Mouse (Mus musculus): Measurements from ENCODE around the gene Papln.

The Papln gene

DNA sequence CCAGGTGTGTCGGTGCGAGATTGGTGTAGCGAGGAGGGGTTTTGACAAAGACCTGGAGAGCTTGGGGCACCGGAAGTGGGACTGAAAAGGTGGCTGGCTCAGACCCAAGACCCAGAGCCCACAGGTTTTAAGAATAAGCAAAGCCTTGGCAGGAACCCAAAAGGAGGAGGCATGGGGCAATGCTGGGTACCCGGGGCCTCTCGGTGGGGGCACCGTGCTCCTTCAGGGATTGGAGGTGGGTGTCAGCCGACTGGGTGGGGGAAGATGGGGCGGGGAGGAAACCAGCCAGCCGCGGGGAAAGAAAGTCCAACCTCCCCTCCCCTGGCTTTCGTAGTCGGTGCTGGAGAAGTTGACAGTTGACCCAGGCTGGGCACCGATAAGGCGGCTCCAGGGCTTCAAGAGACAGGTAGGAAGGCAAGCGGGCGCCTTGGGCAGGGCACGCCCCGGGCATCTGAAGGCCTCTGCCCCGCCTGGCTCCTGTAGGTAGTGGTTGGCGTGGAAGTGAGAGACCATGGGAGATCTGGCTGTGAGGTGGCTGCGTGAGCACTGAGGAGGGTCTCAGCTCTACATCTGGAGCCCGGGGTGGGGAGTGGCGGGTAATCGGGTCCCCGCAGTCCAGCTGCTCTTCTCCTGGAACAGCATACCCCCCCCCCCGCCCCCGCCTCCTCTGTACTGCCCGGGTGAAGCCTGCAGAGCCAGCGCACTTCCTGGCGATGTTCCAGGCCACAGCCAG lies at the start of gene Papln:
Gene Papln (plus strand): TSS at position 324 of the 733 bp plus-strand sequence.
- DNase-seq (ENCODE audit: low spot score in 2 of 2): peak; percentile 48 to 57

GRCm38 (mm10) chr12:83713749-83714148 lies 49.7 kb upstream of the Papln start:
- peak; percentile 62 to 71 for DNase-seq (ENCODE audit: low spot score in 2 of 2)

GRCm38 (mm10) chr12:83716416-83717184 lies 46.8 kb upstream of the Papln start:
- DNase-seq (ENCODE audit: low spot score in 2 of 2): peak in 1 of 2 experiments; percentile 41

DNA sequence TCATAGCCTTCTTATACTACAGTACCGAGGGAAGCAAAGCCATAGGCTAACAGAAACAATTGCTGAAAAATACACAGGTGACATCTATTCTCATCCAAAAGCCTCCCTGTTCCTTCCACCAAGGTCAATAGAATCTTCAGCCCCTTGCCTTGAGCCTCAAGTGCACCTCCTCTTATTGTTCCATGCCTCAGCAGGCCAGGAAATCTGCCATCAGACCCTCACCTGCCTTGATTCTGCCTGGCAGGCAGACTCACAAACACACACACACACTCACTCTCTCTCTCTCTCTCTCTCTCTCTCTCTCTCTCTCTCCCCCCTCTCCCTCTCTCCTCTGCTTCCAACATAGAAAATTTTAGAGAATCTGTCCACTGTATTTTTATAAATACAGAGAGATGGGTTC lies 44.0 kb upstream of the Papln start:
- no peak for DNase-seq (ENCODE audit: low spot score in 2 of 2)

DNA sequence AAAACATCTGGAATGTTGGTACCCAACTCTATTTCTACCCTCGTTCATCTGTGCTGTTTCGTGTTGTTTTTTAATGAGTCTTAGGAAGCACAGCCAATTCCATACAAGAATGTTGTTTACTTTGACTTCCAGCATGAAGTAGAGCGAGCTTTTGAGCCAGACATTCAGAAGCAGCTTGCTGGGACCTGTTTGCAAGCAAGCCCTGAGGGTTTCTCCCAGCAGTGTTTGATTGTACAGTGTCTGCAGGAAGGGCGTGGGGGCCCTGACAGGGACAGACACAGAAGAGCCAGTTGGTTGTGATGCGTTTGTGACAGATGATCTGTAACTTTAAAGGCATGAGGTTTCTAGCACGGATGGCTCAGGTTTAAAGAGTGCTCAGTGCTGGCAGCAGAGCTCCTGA lies 42.2 kb upstream of the Papln start:
- DNase-seq (ENCODE audit: low spot score in 2 of 2): no peak

- DNase-seq (ENCODE audit: low spot score in 2 of 2): no peak
These were observed 40.4 kb upstream of the Papln start for GRCm38 (mm10) chr12:83723037-83723436.

DNA sequence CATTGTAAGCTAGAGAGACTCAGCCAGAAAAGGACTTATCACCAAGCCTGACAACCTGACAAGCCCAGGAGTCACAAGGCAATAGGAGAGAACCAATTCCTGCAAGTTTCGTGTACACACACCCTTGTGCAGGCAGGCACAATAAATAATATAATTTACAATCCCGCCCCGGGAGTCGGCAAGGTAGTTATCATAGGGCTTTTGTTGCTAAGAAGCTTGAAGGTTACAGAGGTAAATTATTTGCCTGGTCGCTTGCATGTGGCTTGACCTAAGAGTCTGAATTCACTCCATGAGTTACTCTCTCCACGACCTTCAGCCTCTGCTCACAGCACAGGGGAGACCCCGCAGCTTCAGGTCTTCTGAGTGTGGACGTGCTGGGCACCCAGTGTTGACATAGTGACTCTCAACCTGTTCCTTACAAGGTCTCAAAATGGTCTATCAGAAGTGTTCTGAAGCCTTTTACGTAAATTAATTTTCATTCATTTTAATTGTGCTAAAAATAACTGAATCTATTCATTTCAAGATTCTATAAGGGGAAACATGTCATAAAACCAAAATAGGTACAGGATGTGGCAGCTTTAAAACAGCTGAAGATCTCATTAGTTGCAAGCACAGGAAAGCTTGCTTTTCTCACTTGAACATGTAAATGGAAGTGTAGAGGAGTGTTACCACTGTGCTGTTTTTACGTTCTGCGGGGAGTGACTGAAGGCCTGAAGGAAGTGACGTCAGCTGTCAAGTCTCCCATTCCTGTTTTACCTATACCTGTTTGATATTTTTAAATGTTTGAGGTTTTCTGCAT lies 36.7 kb upstream of the Papln start:
- DNase-seq (ENCODE audit: low spot score in 2 of 2): no peak

- no peak for DNase-seq (ENCODE audit: low spot score in 2 of 2)
These were observed 31.2 kb upstream of the Papln start for GRCm38 (mm10) chr12:83732225-83732624.

DNA sequence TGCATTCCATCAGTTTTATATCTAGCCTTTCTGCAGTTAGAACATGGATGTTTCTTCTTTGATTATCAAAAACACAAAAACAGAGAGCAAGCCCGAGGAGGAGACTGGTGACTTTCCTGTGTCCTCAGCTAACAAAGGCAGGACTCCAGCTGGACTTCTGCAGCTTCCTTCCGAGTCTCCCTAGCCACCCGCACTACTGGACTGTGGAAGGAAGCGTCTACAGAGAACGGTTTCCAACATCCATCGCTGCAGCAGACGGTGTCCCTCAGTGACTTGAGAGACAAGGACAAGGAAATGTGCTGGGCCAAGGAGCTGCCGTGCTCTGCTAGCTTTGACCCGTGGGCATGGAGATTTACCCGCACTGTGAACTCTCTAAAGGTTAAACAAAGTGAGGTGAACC lies 29.4 kb upstream of the Papln start:
- DNase-seq (ENCODE audit: low spot score in 2 of 2): no peak

DNA sequence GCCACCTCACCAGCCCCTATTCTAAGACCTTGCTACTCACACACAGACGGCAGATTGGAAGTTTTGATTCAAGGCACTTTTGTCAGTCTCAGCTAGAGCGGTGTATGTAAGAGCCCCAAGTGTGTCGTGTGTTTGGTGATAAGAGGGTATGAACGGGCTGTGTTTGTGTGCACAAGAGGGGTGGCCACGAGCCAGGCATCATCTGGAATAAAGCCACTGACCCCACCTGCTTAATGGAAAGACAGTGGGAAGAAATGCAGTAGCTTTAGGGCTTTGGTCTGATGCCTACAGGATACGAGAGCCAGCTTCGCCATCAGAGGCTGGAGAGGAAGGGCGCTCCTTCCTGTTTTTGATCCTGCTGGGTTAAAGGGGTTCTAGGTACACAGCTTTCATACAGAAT lies 27.2 kb upstream of the Papln start:
- DNase-seq (ENCODE audit: low spot score in 2 of 2): no peak

DNA sequence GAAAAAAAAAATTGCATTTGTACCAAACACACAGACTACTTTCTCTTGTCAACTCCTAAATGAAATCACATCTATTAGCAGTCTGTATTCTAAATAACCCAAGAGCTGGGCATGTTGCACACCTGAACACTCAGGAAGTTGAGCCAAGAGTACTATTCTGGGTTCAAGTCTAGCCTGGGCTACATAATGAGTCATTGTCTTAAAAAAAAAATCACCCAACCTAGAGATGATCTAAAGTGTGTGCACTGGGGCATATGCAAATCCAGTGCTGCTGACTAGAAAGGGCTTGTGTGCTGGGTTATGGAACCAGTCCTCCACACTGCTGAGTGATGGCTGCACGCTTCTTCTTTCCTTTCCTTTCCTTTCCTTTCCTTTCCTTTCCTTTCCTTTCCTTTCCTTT lies 24.8 kb upstream of the Papln start:
- no peak for DNase-seq (ENCODE audit: low spot score in 2 of 2)

DNA sequence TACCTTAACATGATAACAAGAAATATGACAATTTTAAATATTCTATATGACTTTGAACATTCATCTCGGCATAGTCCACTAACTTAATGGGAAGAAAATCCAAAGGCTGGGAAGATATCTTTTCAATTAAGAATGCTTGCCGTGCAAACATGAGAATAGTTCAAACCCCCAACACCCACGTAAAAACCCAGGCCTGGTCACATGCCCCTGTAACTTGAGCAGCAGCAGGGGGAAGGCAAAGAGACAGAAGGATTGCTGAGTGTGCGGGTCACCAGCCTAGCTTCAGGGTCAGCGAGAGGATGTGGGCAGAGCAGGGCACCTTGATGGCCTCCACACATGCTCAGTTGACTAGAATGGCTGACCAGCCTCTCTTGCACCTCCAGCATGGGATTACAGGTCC lies 21.7 kb upstream of the Papln start:
- DNase-seq (ENCODE audit: low spot score in 2 of 2): no peak

DNA sequence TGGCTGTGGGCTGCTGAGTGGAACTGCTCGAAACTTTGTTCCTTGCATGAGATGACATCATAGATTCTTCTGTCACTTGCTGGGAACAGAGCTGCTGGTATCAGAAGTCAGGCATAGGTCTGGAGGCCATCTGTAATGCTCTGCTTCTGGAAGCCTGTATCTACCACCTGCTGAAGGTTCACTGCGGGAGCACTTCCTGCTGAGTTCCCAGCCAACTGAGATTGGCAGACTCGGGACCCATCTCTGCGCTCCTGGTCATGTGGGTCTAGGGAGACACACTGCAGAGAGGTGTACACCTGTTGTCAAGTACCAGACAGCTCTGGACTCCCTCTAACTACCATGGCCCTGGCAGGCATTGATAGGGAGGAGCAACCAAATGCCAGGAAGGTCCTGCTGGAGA lies 20.6 kb upstream of the Papln start:
- DNase-seq (ENCODE audit: low spot score in 2 of 2): no peak

- DNase-seq (ENCODE audit: low spot score in 2 of 2): no peak
These were observed 19.7 kb upstream of the Papln start for GRCm38 (mm10) chr12:83743712-83744111.

- DNase-seq (ENCODE audit: low spot score in 2 of 2): no peak
These were observed 14.2 kb upstream of the Papln start for GRCm38 (mm10) chr12:83749186-83749585.

DNA sequence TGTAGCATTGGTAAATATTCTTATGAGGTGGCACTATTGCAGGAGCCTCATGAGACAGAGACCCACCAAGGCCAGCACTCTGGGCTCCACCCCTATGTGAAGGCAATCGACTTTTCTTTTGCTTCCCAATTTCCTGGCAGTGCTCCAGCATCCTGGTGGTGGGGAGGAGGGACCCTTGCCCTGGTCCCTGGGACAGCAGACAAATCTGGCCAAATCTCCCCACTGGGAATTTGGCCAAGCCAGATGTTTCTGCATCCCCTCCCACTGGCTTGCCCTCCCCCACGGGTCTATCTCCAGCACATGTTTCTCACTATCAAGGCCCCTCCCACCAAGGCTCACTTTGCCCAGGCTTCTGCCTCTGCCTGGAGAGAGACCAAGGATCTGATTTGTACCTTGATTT lies 10.9 kb upstream of the Papln start:
- no peak for DNase-seq (ENCODE audit: low spot score in 2 of 2)

- DNase-seq (ENCODE audit: low spot score in 2 of 2): no peak
These were observed 4.7 kb upstream of the Papln start for GRCm38 (mm10) chr12:83758735-83759134.

DNA sequence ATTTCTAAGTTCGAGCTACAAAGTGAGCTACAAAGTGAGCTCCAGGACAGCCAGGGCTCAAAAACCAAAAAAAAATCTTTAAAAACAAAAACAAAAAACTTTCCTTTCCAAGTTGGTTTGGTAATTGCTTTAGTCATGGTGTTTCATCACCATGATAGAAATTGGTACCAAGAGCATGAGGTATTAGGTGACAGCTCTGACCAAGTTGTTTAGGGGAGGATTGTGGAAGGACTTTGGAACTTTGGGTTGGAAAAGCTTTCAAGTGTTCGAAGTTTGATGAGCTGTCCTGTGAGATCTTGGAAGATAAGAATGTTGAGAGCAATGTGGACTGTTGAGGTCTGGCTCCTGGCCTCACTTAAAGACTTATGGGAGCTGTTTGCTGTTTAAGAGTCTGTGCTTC lies 3.2 kb upstream of the Papln start:
- no peak for DNase-seq (ENCODE audit: low spot score in 2 of 2)

GRCm38 (mm10) chr12:83762706-83763105 lies 728 bp upstream of the Papln start:
- no peak for DNase-seq (ENCODE audit: low spot score in 2 of 2)

DNA sequence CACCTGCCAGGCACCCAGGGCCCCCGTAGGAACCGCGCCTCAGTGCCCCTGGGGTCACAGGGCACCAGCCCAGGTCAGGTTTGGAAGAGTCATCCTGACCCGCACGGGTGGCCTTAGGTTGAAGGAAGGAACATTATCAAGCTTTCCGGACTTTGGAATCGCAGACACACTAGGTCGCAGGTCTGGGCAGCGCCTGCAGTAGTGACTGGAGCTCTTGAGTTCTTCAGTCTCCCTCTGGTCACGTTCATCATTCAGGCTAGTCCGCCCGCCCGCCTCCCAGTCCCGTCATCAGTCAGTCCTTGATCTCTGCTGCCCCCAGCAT lies 571 bp downstream of the Papln start:
- DNase-seq (ENCODE audit: low spot score in 2 of 2): no peak

DNA sequence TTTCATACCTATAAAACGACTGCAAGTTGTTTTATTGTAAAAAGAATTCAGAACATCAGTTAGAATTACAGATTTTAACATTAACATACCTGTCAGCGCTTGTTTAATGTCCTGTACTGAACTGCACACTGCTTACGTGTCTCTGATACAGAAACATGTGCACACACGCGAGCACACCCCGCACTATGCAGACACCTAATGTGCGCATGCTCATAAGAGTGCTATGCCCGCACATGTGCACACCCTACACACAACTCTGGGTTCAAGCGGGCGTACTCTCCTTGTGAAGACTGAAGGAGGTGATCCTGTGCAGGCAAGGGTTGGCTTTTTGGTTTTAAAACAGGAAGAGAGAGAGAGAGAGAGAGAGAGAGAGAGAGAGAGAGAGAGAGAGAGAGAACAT lies 1.1 kb downstream of the Papln start:
- DNase-seq (ENCODE audit: low spot score in 2 of 2): no peak

DNA sequence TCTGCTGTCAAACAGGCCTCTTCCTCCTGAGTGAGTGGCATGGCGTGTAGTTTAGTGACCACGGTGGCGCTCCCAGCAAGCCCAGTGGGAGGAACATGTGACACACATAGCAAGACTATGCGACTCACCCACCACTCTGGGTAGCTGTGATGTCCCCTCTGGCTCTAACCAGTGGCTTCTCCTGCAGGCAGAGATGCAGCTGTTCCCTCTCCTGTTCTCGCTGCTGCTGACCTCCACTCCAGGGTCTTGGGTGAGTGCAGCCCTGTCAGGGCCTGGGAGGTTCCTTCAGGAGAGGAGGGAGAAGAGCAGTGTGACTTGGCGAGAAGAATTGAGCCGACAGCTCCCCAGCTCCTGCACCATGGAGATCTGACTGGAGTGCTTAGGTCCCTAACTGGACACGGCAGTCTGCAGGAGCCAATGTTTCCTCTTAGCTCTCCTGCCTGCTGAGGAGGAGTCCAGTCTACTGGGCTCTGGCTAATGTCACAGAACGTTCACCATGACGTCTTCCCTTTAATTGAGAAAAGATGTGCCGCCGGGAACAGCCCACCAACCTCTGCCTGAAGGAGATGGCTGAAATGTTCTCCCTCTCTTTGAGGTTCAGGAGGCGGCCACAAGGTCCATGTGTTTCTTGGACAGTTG lies 2.6 kb downstream of the Papln start:
- no peak for DNase-seq (ENCODE audit: low spot score in 2 of 2)
